Mouse (Mus musculus) heart, adult 18-20 months (tissue): ENCODE measurements at regions not wholly inside any gene's neighbourhood (a gene's known extent, or its start where the extent isn't known, plus 50 kb on each side); places are given as distances from the start of the nearest gene placed in this dataset.
"Not testable (repeated sequence)": the region's sequence is repeated elsewhere in the genome, so short reads cannot be mapped to it uniquely, and the experiment has no call there.

Experiments used
- DNase-seq, 2 experiments: peaks; one replicate each; pipeline ENCODE4 v3.0.0; 2021 to 2022; ENCODE audit warnings: mixed read lengths in 1 of 2

- DNase-seq: no peak
These were observed 171.7 kb downstream of the Cartpt start for GRCm38 (mm10) chr13:99729145-99729544.

- no peak for DNase-seq
These were observed 176.6 kb downstream of the Cartpt start for GRCm38 (mm10) chr13:99724245-99724644.

- DNase-seq: no peak
These were observed 177.5 kb downstream of the Cartpt start for GRCm38 (mm10) chr13:99723237-99723981.

GRCm38 (mm10) chr13:99720566-99720965 lies 180.3 kb downstream of the Cartpt start:
- no peak for DNase-seq

GRCm38 (mm10) chr13:99696559-99696890 lies 180.2 kb upstream of the Map1b start:
- peak in 1 of 2 experiments; percentile 4 for DNase-seq

- DNase-seq: no peak
These were observed 179.7 kb upstream of the Map1b start for GRCm38 (mm10) chr13:99695874-99696558.

- DNase-seq: no peak
These were observed 163.6 kb upstream of the Map1b start for GRCm38 (mm10) chr13:99679934-99680333.

GRCm38 (mm10) chr13:99679430-99679829 lies 163.1 kb upstream of the Map1b start:
- DNase-seq: peak; percentile 36 to 57

- DNase-seq: peak in 1 of 2 experiments; percentile 12
These were observed 160.1 kb upstream of the Map1b start for GRCm38 (mm10) chr13:99676393-99676792.

- peak; percentile 35 to 46 for DNase-seq
These were observed 159.6 kb upstream of the Map1b start for GRCm38 (mm10) chr13:99675951-99676350.

GRCm38 (mm10) chr13:99672714-99673113 lies 156.4 kb upstream of the Map1b start:
- no peak for DNase-seq

GRCm38 (mm10) chr13:99671747-99672146 lies 155.4 kb upstream of the Map1b start:
- DNase-seq: no peak

- no peak for DNase-seq
These were observed 153.7 kb upstream of the Map1b start for GRCm38 (mm10) chr13:99669987-99670534.

- no peak for DNase-seq
These were observed 152.3 kb upstream of the Map1b start for GRCm38 (mm10) chr13:99668613-99669012.

GRCm38 (mm10) chr13:99666086-99666485 lies 149.7 kb upstream of the Map1b start:
- no peak for DNase-seq

- not testable (repeated sequence) for DNase-seq
These were observed 147.1 kb upstream of the Map1b start for GRCm38 (mm10) chr13:99663422-99663821.

- no peak for DNase-seq
These were observed 131.4 kb upstream of the Map1b start for GRCm38 (mm10) chr13:99647661-99648204.

- DNase-seq: no peak
These were observed 128.4 kb upstream of the Map1b start for GRCm38 (mm10) chr13:99644771-99645170.

- peak in 1 of 2 experiments; percentile 2 for DNase-seq
These were observed 126.5 kb upstream of the Map1b start for GRCm38 (mm10) chr13:99642811-99643210.

GRCm38 (mm10) chr13:99642301-99642700 lies 126.0 kb upstream of the Map1b start:
- DNase-seq: peak; percentile 46 to 70

- DNase-seq: peak; percentile 10 to 17
These were observed 125.2 kb upstream of the Map1b start for GRCm38 (mm10) chr13:99641386-99642165.

GRCm38 (mm10) chr13:99632706-99633105 lies 116.4 kb upstream of the Map1b start:
- no peak for DNase-seq
